Mouse (Mus musculus) limb, embryonic 12.5 days (tissue): ENCODE measurements around the gene Marf1. TPM values are rescaled to one million over a fixed set of nuclear protein-coding genes. Genes with fewer than 3 reads are reported as not detected.
"Not testable (repeated sequence)": the region's sequence is repeated elsewhere in the genome, so short reads cannot be mapped to it uniquely, and the experiment has no call there.

Experiments used
- ATAC-seq: fragments of 200-750 bp; cut with Nextera tagmentation; 2 replicates; pipeline ENCODE4 v1.8.0; 2017; ENCODE audit warnings: low read depth, moderate TSS enrichment; ENCODE audit not compliant: insufficient number of reproducible peaks, insufficient read depth, low FRiP score, low TSS enrichment
- H3K27ac ChIP-seq: fragments of 300-500 bp; sonication (generic); 2 replicates; pipeline ENCODE4 v1.5.1; 2016; ENCODE audit warnings: mild to moderate bottlenecking, moderate library complexity
- H3K27me3 ChIP-seq: fragments of 300-500 bp; sonication (generic); 2 replicates; pipeline ENCODE4 v1.6.1; 2016; ENCODE audit warnings: mild to moderate bottlenecking, moderate library complexity
- H3K36me3 ChIP-seq: fragments of 300-500 bp; sonication (generic); 2 replicates; pipeline ENCODE4 v1.6.1; 2016; ENCODE audit warnings: mild to moderate bottlenecking, moderate library complexity
- H3K4me1 ChIP-seq: fragments of 300-500 bp; sonication (generic); replicated peaks from 2 replicates; pipeline ENCODE4 v1.6.1; 2016
- H3K4me2 ChIP-seq: fragments of 300-500 bp; sonication (generic); 2 replicates; pipeline ENCODE4 v1.6.1; 2016; ENCODE audit warnings: mild to moderate bottlenecking, moderate library complexity
- H3K4me3 ChIP-seq: fragments of 300-500 bp; sonication (generic); replicated peaks from 2 replicates; pipeline ENCODE4 v1.5.1; 2016; ENCODE audit warnings: mild to moderate bottlenecking
- H3K9ac ChIP-seq: fragments of 300-500 bp; sonication (generic); replicated peaks from 2 replicates; pipeline ENCODE4 v1.6.1; 2016; ENCODE audit warnings: mild to moderate bottlenecking, moderate library complexity
- H3K9me3 ChIP-seq: fragments of 300-500 bp; sonication (generic); 2 replicates; pipeline ENCODE4 v1.6.1; 2016; ENCODE audit warnings: mild to moderate bottlenecking, moderate library complexity
- whole genome bisulfite sequencing: fragments of 180-500 bp; shearing (Covaris S2); methylation state at CpG from one replicate; pipeline ENCODE4 v1.1.7; 2016; 5-methylcytosine and 5-hydroxymethylcytosine counted together
- microRNA counts: library from miRNA; unstranded; fragments of <30 nt; microRNA quantifications from one replicate; lab custom pipeline; 2017
- microRNA-seq: library from miRNA; unstranded; fragments of <30 nt; microRNA quantifications from one replicate; pipeline ENCODE4, GENCODE M21; 2017
- polyA plus RNA-seq: library from polyadenylated mRNA; unstranded; fragments of >200 nt; fragmentation: Nextera tagmentation; extraction: Ambion mirVana; gene quantifications from 2 replicates; pipeline ENCODE4 v1.2.1, GENCODE M21; 2016

The Marf1 gene
- polyA plus RNA-seq, 1 experiment from 2014 or later, result 20.5 TPM

DNA sequence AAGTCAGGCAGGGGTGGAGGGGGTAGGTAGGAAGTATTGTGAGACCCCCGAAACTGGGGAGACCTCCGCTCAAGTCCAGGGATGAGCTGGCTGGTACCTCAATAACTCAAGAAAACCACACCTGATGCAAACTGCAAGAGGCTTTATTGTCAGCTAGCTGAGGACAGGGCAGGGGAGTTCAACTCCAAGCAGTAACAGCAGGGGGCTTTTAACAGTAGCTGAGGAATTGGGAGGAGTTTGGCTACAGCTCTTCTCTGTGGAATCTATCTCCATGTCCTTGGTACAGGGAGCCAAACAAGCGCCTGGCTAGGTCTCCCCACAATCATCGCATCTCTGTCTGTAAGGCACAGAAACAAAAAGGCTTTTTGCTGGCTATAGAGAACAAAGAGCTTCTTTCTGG is 96.6 kb downstream of the Marf1 start:
- H3K27me3 ChIP-seq, H3K4me1 ChIP-seq, H3K9ac ChIP-seq, H3K4me2 ChIP-seq, H3K36me3 ChIP-seq, ATAC-seq, H3K4me3 ChIP-seq, H3K9me3 ChIP-seq, H3K27ac ChIP-seq: not testable (repeated sequence)
- WGBS, result 84% methylated on average over 4 of the region's 4 CpGs

DNA sequence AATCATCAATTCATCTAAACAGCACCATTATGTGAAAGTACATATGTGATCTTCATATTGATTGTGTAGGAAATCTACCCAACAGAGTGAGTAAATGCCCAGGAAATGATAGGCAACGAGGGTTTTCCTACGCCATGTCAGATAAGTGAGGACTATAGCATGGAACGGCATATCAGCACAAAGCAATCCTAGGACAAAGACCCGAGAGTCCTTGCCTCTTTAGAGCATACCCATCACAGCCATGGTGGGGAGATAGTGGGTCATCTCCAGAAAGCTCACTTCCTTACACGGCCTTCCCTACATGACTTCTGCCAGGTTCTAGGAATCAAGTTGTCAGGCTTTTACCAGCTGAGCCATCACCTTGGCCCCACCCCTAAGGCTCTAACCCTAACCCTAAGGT is 103.3 kb downstream of the Marf1 start:
- Histone ChIP-seq H3K9me3 (no peaks in the 10 kb centered on the region), H3K36me3 (no peaks in the 10 kb centered on the region), H3K4me3 (no peak overlapping the region), H3K27ac (no peak overlapping the region), H3K4me2 (no peak overlapping the region), H3K27me3 (no peaks in the 10 kb centered on the region), H3K9ac (no peak overlapping the region), H3K4me1 (peaks cover 3% of the 10 kb centered on the region; the same call in 1 of the 2 replicates)
- 53% methylated on average over 5 of the region's 5 CpGs for WGBS
- no peak for ATAC-seq

MicroRNAs encoded within 50 kb of the gene (microRNA counts, 519-probe panel; counts per million panel counts)
- 3,969 counts per million, percentile 27 among the panel's probes with 10 or more counts for microRNA mmu-miR-484 (lab: Ali Mortazavi, UCI)

Small RNA genes lying within 50 kb of the gene (microRNA-seq; reads per million reads assigned to microRNA genes)
- gene Gm27671, result not detected
- 2,067 reads per million, percentile 82 among the genes with 10 or more reads in this experiment for gene Mir484

Other genes with a start within 250 kb of the Marf1 start
- 8.4 TPM in 2 replicates for gene 2900011O08Rik, start 176.7 kb downstream of the Marf1 start, polyA plus RNA-seq
- gene Ifitm7, start 176.5 kb downstream of the Marf1 start, polyA plus RNA-seq, result 0.29 and 0.75 TPM in 2 replicates
- 147 and 150 TPM in 2 replicates for gene Nde1, start 76 bp downstream of the Marf1 start, polyA plus RNA-seq
- gene Myh11, start 128.0 kb upstream of the Marf1 start, polyA plus RNA-seq, result 0.20 and 0.22 TPM in 2 replicates
- 171 and 174 TPM in 2 replicates for gene Fopnl, start 154.1 kb upstream of the Marf1 start, polyA plus RNA-seq
- gene Abcc1, start 198.2 kb upstream of the Marf1 start, polyA plus RNA-seq, result 9.6 and 12.3 TPM in 2 replicates